Mouse (Mus musculus) C2C12 (cell line): ENCODE measurements at regions not wholly inside any gene's neighbourhood (a gene's known extent, or its start where the extent isn't known, plus 50 kb on each side); places are given as distances from the start of the nearest gene placed in this dataset.

Experiments
- H3K27me3 ChIP-seq: one replicate; pipeline ENCODE4 v1.6.1; 2011; ENCODE audit not compliant: control insufficient read depth, insufficient read depth, insufficient read length
- H3K36me3 ChIP-seq: one replicate; pipeline ENCODE4 v1.6.1; 2011; ENCODE audit not compliant: control insufficient read depth, insufficient read depth
- H3K4me3 ChIP-seq: one replicate; pipeline ENCODE4 v1.5.1; 2011; ENCODE audit warnings: mild to moderate bottlenecking, control low read depth; ENCODE audit not compliant: poor library complexity, insufficient read depth, severe bottlenecking
- H3K79me2 ChIP-seq: one replicate; pipeline ENCODE4 v1.6.1; 2011; ENCODE audit not compliant: control insufficient read depth, insufficient read depth
- H3K79me3 ChIP-seq: one replicate; pipeline ENCODE4 v1.6.1; 2011; ENCODE audit warnings: low read depth, control low read depth
- H3ac ChIP-seq: one replicate; pipeline ENCODE3; 2011; ENCODE audit warnings: low read depth; ENCODE audit not compliant: control insufficient read depth, insufficient read length
- CEBPB ChIP-seq: IDR thresholded peaks from one replicate; pipeline ENCODE4 v1.6.1; 2011; ENCODE audit warnings: low read depth, mild to moderate bottlenecking, control low read depth, moderate library complexity
- CTCF ChIP-seq: IDR thresholded peaks from one replicate; pipeline ENCODE4 v1.5.1; 2011; ENCODE audit not compliant: control insufficient read depth, insufficient read depth, insufficient read length
- FOSL1 ChIP-seq: IDR thresholded peaks from one replicate; pipeline ENCODE4 v1.8.0; 2011; ENCODE audit warnings: mild to moderate bottlenecking, low read length; ENCODE audit not compliant: poor library complexity, insufficient read depth, severe bottlenecking
- MAX ChIP-seq: IDR thresholded peaks from one replicate; pipeline ENCODE4 v1.6.1; 2011; ENCODE audit warnings: mild to moderate bottlenecking, control low read depth
- MYOD1 ChIP-seq: IDR thresholded peaks from one replicate; pipeline ENCODE4 v1.6.1; 2011; ENCODE audit warnings: low read depth; ENCODE audit not compliant: control insufficient read depth, insufficient read length
- MYOG ChIP-seq: IDR thresholded peaks from one replicate; pipeline ENCODE4 v1.6.1; 2011; ENCODE audit not compliant: control insufficient read depth, insufficient read length; ENCODE audit errors: extremely low read depth
- USF1 ChIP-seq: IDR thresholded peaks from one replicate; pipeline ENCODE4 v1.6.1; 2011; ENCODE audit warnings: low read depth, mild to moderate bottlenecking, control low read depth, moderate library complexity

DNA sequence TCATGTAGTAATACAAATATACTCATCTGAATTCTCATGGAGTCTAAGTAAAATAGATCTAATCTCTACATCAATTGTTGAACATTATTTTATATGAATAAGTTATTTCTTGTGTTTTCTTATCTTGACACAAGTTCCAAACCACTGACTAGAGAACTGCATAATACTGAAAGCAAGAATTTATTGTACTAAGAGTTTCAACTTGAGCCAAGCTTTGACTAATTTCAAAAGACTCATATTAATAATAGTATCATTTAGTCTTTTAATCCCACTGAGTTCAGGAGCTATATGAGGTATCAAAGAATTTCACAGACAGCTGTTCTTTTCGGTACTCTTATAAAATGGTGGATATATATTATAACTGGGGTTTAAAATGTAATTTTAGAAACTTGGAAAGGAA is 103.3 kb upstream of the Tbl1xr1 start:
- H3ac ChIP-seq, result no peak overlapping the region
- no peak for TF ChIP-seq USF1
- TF ChIP-seq MAX, result no peak
- TF ChIP-seq FOSL1, result no peak
- no peak for TF ChIP-seq MYOG
- no peak for TF ChIP-seq CEBPB
- no peak for TF ChIP-seq MYOD1
- no peak for TF ChIP-seq CTCF
- H3K79me2 ChIP-seq, result no peaks in the 10 kb centered on the region
- H3K36me3 ChIP-seq, result no peaks in the 10 kb centered on the region
- no peaks in the 10 kb centered on the region for H3K79me3 ChIP-seq
- H3K4me3 ChIP-seq, result no peak overlapping the region
- no peaks in the 10 kb centered on the region for H3K27me3 ChIP-seq

DNA sequence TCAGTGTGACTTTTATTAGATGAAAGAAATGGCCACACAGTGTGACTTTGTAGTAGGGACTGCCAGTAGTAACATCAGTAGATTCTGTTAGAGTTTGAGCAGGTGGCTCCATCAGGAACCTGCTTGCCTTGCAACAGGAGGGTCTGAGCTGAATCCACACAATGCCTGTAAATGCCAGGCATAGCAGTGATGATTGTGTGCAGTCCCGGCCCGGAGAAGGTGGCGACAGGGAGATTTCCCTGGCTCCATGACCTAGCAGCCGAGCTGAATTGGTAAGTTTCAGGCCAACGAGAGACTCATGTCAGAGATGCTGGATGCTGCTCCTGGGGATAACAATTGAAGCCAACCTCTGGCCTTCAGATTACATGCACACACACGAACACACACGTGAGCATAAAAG is 102.8 kb upstream of the Tbl1xr1 start:
- TF ChIP-seq MAX, result no peak
- no peak for TF ChIP-seq USF1
- TF ChIP-seq FOSL1, result no peak
- TF ChIP-seq CTCF, result no peak
- TF ChIP-seq CEBPB, result no peak
- TF ChIP-seq MYOD1, result no peak
- no peak for TF ChIP-seq MYOG
- Histone ChIP-seq H3K4me3 (no peak overlapping the region), H3ac (no peak overlapping the region), H3K36me3 (no peaks in the 10 kb centered on the region), H3K79me2 (no peaks in the 10 kb centered on the region), H3K27me3 (no peaks in the 10 kb centered on the region), H3K79me3 (no peaks in the 10 kb centered on the region)

DNA sequence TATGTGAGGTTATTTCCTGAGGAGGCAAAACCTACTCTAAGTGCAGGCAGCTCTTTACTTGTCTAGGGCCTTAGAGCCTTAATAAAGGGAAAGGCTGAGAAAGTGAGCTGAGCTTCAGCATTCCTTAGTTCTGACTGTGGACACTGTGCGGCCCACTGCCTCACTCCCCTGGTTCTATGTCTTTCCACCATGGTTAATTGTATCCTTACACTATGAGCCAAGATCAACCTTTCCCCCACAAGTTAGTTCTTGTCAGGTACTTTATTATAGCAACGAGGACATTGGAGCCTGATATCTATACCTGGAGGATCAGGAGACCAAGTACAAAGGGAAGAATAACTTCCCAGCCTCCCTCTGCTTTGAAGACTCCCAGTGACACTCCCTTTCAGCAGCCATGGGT is 101.7 kb upstream of the Tbl1xr1 start:
- TF ChIP-seq MAX (no peak), USF1 (no peak), CTCF (no peak), MYOG (no peak), CEBPB (no peak), FOSL1 (no peak), MYOD1 (no peak)
- Histone ChIP-seq H3K79me3 (no peaks in the 10 kb centered on the region), H3K27me3 (no peaks in the 10 kb centered on the region), H3K4me3 (no peak overlapping the region), H3K79me2 (no peaks in the 10 kb centered on the region), H3ac (no peak overlapping the region), H3K36me3 (no peaks in the 10 kb centered on the region)

DNA sequence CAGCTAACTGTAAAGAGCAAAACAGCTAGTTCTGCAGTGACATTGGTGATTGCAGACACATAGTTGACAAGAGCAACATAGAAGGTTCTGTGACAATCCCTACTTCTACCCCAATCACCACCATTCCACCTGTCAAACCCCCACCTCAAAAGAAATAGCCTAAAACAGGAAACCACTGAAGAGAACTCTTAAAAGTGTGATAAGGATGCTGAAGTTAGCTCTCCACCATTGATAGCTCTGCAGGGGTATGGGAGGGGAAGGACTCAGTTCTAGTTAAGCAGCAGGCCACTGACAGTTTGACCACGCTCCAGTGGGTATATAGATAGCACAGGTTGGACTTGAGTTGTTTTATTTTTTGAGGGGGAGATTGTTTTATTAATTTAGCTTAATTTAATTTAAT is 98.7 kb upstream of the Tbl1xr1 start:
- no peak overlapping the region for H3K4me3 ChIP-seq

DNA sequence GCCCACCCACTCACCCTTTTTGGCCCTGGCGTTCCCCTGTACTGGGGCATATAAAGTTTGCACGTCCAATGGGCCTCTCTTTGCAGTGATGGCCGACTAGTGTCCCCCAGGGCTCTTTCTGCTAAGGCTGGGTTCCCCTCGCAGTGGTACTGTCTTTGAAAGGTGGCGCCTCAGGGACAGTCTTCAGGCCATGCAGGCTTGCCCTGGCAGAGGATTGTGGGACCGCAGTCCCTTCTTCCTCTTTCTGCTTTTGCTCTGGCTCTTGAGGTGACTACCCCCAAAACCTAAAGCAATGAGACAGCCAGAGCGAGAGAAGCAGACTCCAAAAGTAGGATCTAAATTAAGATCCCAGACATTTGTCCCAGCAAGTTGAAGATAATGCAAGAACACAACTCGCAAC is 93.5 kb upstream of the Tbl1xr1 start:
- Histone ChIP-seq H3K79me3 (no peaks in the 10 kb centered on the region), H3K36me3 (no peaks in the 10 kb centered on the region), H3K79me2 (no peaks in the 10 kb centered on the region), H3K27me3 (no peaks in the 10 kb centered on the region), H3ac (no peak overlapping the region), H3K4me3 (no peak overlapping the region)
- no peak for TF ChIP-seq USF1
- no peak for TF ChIP-seq MYOD1
- TF ChIP-seq CEBPB, result no peak

More for the DNA sequence above, 98.7 kb upstream of the Tbl1xr1 start:
- Histone ChIP-seq H3ac (no peak overlapping the region), H3K36me3 (no peaks in the 10 kb centered on the region), H3K27me3 (no peaks in the 10 kb centered on the region), H3K79me3 (no peaks in the 10 kb centered on the region), H3K79me2 (no peaks in the 10 kb centered on the region)
- TF ChIP-seq CTCF, result no peak
- no peak for TF ChIP-seq MYOD1
- no peak for TF ChIP-seq FOSL1

DNA sequence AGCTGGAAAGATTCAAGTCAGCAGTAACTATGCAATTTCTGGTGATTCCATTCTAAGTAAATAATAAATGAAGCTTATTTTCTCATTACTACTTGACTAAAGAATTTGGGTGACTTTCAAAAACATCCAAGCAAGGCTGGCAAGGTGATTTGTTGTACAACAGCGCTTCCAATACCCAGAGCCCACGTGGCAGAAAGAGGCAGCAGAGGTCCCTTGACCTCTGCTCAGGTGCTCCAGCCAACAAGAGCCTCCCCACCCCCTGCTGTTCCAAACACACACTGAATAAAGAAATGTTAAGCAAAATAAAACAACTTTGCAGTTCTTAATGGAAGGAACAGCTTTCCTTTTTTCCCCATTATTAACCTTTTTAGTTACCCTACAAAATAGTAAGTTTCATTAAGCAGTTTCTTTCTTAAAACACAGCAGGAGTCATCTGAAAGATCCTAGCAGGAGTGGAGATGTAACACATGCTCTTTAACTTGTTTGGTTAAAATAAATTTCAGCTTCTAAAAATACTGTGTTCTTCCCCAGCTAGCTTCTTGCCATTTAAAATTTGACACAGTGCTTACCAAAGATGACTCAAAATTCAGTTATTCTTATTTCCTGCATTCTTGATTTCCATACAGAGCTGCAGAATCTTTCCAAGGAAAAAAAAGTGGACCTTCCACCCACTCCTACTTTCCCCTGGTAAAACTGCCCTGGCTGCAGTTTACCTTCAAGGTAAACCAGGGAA is 92.3 kb upstream of the Tbl1xr1 start:
- no peaks in the 10 kb centered on the region for H3K79me3 ChIP-seq
- no peak overlapping the region for H3ac ChIP-seq
- H3K79me2 ChIP-seq, result no peaks in the 10 kb centered on the region

More for the DNA sequence above, 92.3 kb upstream of the Tbl1xr1 start:
- H3K4me3 ChIP-seq, result no peak overlapping the region
- no peaks in the 10 kb centered on the region for H3K27me3 ChIP-seq
- no peaks in the 10 kb centered on the region for H3K36me3 ChIP-seq
- TF ChIP-seq MAX (no peak), CTCF (no peak), MYOD1 (no peak), FOSL1 (no peak), USF1 (no peak), CEBPB (no peak), MYOG (no peak)
